Mouse (Mus musculus) thymus, adult 2 months (tissue): ENCODE results near the gene Gse1. TPM values are rescaled to one million over a fixed set of nuclear protein-coding genes. Genes with fewer than 3 reads are reported as not detected.

ENCODE experiments used
- DNase-seq: peaks from one replicate; pipeline ENCODE4 v3.0.0; 2021
- H3K27ac ChIP-seq: fragments of 200-500 bp; 2 replicates; pipeline ENCODE4 v1.5.1; 2012; ENCODE audit warnings: low read length, control low read depth; ENCODE audit not compliant: control insufficient read depth, insufficient read depth
- H3K27me3 ChIP-seq: fragments of 200-500 bp; 2 replicates; pipeline ENCODE4 v1.6.1; 2012; ENCODE audit warnings: mild to moderate bottlenecking, low read length, moderate library complexity, mixed read lengths; ENCODE audit not compliant: control insufficient read depth, insufficient read depth
- H3K36me3 ChIP-seq: fragments of 200-500 bp; 2 replicates; pipeline ENCODE4 v1.6.1; 2012; ENCODE audit warnings: mild to moderate bottlenecking, low read length, moderate library complexity; ENCODE audit not compliant: control insufficient read depth, insufficient read depth
- H3K4me1 ChIP-seq: fragments of 200-500 bp; replicated peaks from 2 replicates; pipeline ENCODE4 v1.6.1; 2012; ENCODE audit warnings: low read length; ENCODE audit not compliant: control insufficient read depth, insufficient read depth
- H3K4me3 ChIP-seq: fragments of 200-500 bp; 2 replicates; pipeline ENCODE4 v1.5.1; 2012; ENCODE audit warnings: mild to moderate bottlenecking, low read length, control low read depth, moderate library complexity; ENCODE audit not compliant: control insufficient read depth, insufficient read depth
- CTCF ChIP-seq: fragments of 200-500 bp; IDR thresholded peaks from 2 replicates; pipeline ENCODE4 v1.5.1; 2012; ENCODE audit warnings: mild to moderate bottlenecking, control low read depth, low read length, moderate library complexity, borderline replicate concordance; ENCODE audit not compliant: control insufficient read depth, poor library complexity, insufficient read depth; ENCODE audit errors: extremely low read depth
- POLR2A ChIP-seq: fragments of 200-500 bp; IDR thresholded peaks from 2 replicates; pipeline ENCODE4 v1.6.1; 2012; ENCODE audit warnings: mild to moderate bottlenecking, low read length, control low read depth, moderate library complexity; ENCODE audit not compliant: control insufficient read depth, poor library complexity, insufficient read depth; ENCODE audit errors: extremely low read depth
- WGBS: fragments of 180-500 bp; shearing (Covaris S2); methylation state at CpG from one replicate; pipeline ENCODE4 v1.1.7; 2018; 5-methylcytosine and 5-hydroxymethylcytosine counted together
- polyA plus RNA-seq: library from polyadenylated mRNA; depleted of rRNA; stranded (reverse); fragments of >200 nt; gene quantifications from 2 replicates; pipeline ENCODE4 v1.2.3, GENCODE M21; 2012

Gene Gse1
- polyA plus RNA-seq, 1 experiment, result 202 TPM

- H3K4me1 ChIP-seq, result peaks cover 33% of the 10 kb centered on the region
- no peak overlapping the region for H3K4me3 ChIP-seq
- no peak for TF ChIP-seq POLR2A
- no peak for TF ChIP-seq CTCF
- no peaks in the 10 kb centered on the region for H3K27me3 ChIP-seq
- WGBS, result 92% methylated on average over 11 of the region's 11 CpGs
- DNase-seq, result no peak
- H3K36me3 ChIP-seq, result no peaks in the 10 kb centered on the region
- H3K27ac ChIP-seq, result no peak overlapping the region
These were observed 120.7 kb downstream of the Gse1 start for GRCm38 (mm10) chr8:120348922-120349321.

- no peaks in the 10 kb centered on the region for H3K36me3 ChIP-seq
- WGBS, result 41% methylated on average over 7 of the region's 7 CpGs
- no peak overlapping the region for H3K27ac ChIP-seq
- TF ChIP-seq POLR2A (no peak), CTCF (no peak)
- no peaks in the 10 kb centered on the region for H3K27me3 ChIP-seq
- H3K4me1 ChIP-seq, result peaks cover 24% of the 10 kb centered on the region
- no peak for DNase-seq
- H3K4me3 ChIP-seq, result no peak overlapping the region
These were observed 123.2 kb downstream of the Gse1 start for GRCm38 (mm10) chr8:120351332-120352071.

- Histone ChIP-seq H3K36me3 (no peaks in the 10 kb centered on the region), H3K27me3 (no peaks in the 10 kb centered on the region), H3K4me3 (no peak overlapping the region)
These were observed 123.8 kb downstream of the Gse1 start for GRCm38 (mm10) chr8:120352096-120352495.

GRCm38 (mm10) chr8:120356067-120356466 lies 127.8 kb downstream of the Gse1 start:
- WGBS, result 85% methylated on average over 9 of the region's 9 CpGs
- Histone ChIP-seq H3K27ac (no peak overlapping the region), H3K4me1 (peaks cover 22% of the 10 kb centered on the region), H3K27me3 (no peaks in the 10 kb centered on the region), H3K36me3 (no peaks in the 10 kb centered on the region), H3K4me3 (no peak overlapping the region)
- TF ChIP-seq POLR2A (no peak), CTCF (no peak)
- DNase-seq, result no peak

More at GRCm38 (mm10) chr8:120352096-120352495, 123.8 kb downstream of the Gse1 start:
- no peak overlapping the region for H3K27ac ChIP-seq
- H3K4me1 ChIP-seq, result peaks cover 24% of the 10 kb centered on the region
- DNase-seq, result no peak
- TF ChIP-seq CTCF (no peak), POLR2A (no peak)
- 88% methylated on average over 10 of the region's 10 CpGs for WGBS

- no peak for DNase-seq
- 94% methylated on average over 6 of the region's 6 CpGs for WGBS
These were observed 129.2 kb downstream of the Gse1 start for GRCm38 (mm10) chr8:120357504-120357903.

GRCm38 (mm10) chr8:120361301-120361700 lies 133.0 kb downstream of the Gse1 start:
- Histone ChIP-seq H3K4me1 (peaks cover 24% of the 10 kb centered on the region), H3K27ac (no peak overlapping the region), H3K27me3 (no peaks in the 10 kb centered on the region), H3K4me3 (no peak overlapping the region), H3K36me3 (no peaks in the 10 kb centered on the region)
- 84% methylated on average over 8 of the region's 8 CpGs for WGBS
- no peak for DNase-seq
- TF ChIP-seq POLR2A (no peak), CTCF (no peak)

More at GRCm38 (mm10) chr8:120357504-120357903, 129.2 kb downstream of the Gse1 start:
- TF ChIP-seq CTCF (no peak), POLR2A (no peak)
- H3K4me3 ChIP-seq, result no peak overlapping the region
- no peaks in the 10 kb centered on the region for H3K36me3 ChIP-seq
- no peak overlapping the region for H3K27ac ChIP-seq
- no peaks in the 10 kb centered on the region for H3K27me3 ChIP-seq
- peaks cover 8% of the 10 kb centered on the region for H3K4me1 ChIP-seq

GRCm38 (mm10) chr8:120363552-120364071 lies 135.4 kb downstream of the Gse1 start:
- no peak for TF ChIP-seq POLR2A
- TF ChIP-seq CTCF, result peak; percentile 65; the same call in 1 of the 2 replicates
- H3K4me3 ChIP-seq, result no peak overlapping the region
- H3K4me1 ChIP-seq, result peaks cover 37% of the 10 kb centered on the region
- DNase-seq, result peak; percentile 45
- no peaks in the 10 kb centered on the region for H3K27me3 ChIP-seq
- WGBS, result 19% methylated on average over 10 of the region's 10 CpGs
- peak overlapping the region; percentile 20; the same call in 1 of the 2 replicates for H3K27ac ChIP-seq
- no peaks in the 10 kb centered on the region for H3K36me3 ChIP-seq
